Mouse (Mus musculus): ENCODE measurements around the gene Zfp652. TPM values are rescaled to one million over a fixed set of nuclear protein-coding genes. Genes with fewer than 3 reads are reported as not detected.
"Not testable (repeated sequence)": the region's sequence is repeated elsewhere in the genome, so short reads cannot be mapped to it uniquely, and the experiment has no call there.

Zfp652 gene
- 100 to 1,000 TPM; 105 to 128 TPM for total RNA-seq (2021)
- long read RNA-seq, experiment 1, partial matches to known transcripts = 1 of 21 reads
- long read RNA-seq, experiment 1, other reads (novel, unspliced or antisense) = 20 of 21 reads
- long read RNA-seq, experiment 2, partial matches to known transcripts = 1 of 18 reads
- long read RNA-seq, experiment 2, other reads (novel, unspliced or antisense) = 16 of 18 reads

- peak; percentile 72 for DNase-seq (ENCODE audit: low spot score)
Measured at GRCm38 (mm10) chr11:95712563-95713224, at the start of gene Zfp652. Gene Zfp652, plus strand, starts transcription at chr11:95712673.

GRCm38 (mm10) chr11:95666529-95667149 is 45.8 kb upstream of the Zfp652 start, which contains the start of gene Phb:
Gene Phb, plus strand, starts transcription at chr11:95666957.
- DNase-seq (ENCODE audit: low spot score) = peak; percentile 97

DNA sequence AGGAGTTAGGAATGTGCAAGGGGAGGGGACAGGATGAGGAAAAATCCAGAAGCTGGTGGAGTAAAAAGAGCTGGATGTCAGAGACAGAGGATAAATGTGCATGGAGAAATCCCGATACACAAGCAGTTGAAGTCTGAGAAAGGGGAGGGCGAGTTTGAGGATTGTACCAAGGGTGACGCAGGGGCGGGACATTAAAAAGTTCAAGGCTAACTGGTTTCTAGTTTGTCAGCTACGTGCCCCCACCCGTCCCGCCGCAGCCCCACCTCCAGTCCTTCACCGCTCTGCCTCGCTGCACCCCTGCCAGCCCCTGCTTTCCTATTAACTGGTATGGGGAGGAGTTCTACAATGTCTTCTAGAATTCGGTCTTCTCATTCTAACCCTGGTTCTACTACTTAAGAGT is 45.3 kb upstream of the Zfp652 start:
- DNase-seq (ENCODE audit: low spot score) = no peak

DNA sequence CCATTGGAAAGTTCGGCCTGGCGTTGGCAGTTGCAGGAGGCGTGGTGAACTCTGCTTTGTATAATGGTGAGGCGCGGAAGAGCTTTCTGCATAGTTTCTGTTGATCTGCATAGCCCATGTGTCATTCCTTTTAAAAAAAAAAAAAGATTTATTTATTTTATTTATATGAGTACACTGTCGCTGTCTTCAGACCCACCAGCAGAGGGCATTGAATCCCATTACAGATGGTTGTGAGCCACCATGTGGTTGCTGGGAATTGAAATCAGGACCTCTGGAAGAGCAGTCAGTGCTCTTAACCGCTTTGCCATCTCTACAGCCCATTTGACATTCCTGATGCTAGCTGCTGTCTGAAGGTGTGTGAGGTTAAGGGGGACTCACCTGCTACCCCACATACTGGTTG is 44.4 kb upstream of the Zfp652 start:
- DNase-seq (ENCODE audit: low spot score) = not testable (repeated sequence)

GRCm38 (mm10) chr11:95675498-95675897 is 37.0 kb upstream of the Zfp652 start:
- no peak for DNase-seq (ENCODE audit: low spot score)

- DNase-seq (ENCODE audit: low spot score) = no peak
Measured at GRCm38 (mm10) chr11:95676307-95676706, 36.2 kb upstream of the Zfp652 start.

- DNase-seq (ENCODE audit: low spot score) = no peak
Measured at GRCm38 (mm10) chr11:95677925-95678701, 34.4 kb upstream of the Zfp652 start.

- no peak for DNase-seq (ENCODE audit: low spot score)
Measured at GRCm38 (mm10) chr11:95681995-95682601, 30.4 kb upstream of the Zfp652 start.

DNA sequence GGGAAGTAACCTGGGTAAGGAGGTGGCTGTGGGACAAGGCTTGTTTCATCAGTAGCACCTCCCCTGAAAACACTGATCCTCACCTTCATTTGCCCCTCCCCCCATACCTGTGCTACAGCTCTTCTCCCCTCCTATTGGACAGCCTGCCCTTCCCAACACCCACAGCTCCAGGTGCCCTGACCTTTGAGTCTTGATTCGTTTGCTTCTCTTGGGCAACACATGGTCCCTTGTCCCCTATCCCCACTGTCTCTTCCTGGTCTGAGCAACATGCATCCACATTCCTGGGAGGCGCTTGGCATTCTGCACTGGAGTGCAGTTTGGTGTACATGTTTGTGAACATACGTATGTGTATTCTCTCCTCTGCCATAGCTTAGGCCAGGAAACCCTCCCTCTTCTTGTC is 29.5 kb upstream of the Zfp652 start:
- DNase-seq (ENCODE audit: low spot score) = no peak

DNA sequence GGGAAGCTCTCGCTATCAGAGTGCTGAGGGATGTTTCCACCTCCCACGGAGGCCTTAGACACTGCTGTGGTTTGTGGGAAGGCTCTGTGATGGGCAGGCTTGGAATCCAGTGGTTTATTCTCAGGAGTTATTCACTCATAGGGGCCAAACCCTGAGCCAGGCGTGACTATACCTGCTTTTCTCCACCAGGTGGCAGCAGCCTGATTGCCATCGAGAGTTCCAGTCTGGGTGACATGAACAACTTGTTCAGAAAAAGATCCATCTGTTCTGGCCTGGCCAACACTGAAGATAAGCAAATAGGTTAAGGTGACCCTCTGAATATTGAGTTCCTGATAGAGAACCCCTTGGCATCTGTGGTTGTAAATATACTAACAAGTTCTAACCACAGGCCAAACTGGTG is 26.4 kb upstream of the Zfp652 start:
- peak; percentile 81 for DNase-seq (ENCODE audit: low spot score)

GRCm38 (mm10) chr11:95687084-95687656 is 25.3 kb upstream of the Zfp652 start:
- no peak for DNase-seq (ENCODE audit: low spot score)

GRCm38 (mm10) chr11:95688515-95688914 is 24.0 kb upstream of the Zfp652 start:
- DNase-seq (ENCODE audit: low spot score) = peak; percentile 32

GRCm38 (mm10) chr11:95688981-95689380 is 23.5 kb upstream of the Zfp652 start:
- DNase-seq (ENCODE audit: low spot score) = peak; percentile 30

DNA sequence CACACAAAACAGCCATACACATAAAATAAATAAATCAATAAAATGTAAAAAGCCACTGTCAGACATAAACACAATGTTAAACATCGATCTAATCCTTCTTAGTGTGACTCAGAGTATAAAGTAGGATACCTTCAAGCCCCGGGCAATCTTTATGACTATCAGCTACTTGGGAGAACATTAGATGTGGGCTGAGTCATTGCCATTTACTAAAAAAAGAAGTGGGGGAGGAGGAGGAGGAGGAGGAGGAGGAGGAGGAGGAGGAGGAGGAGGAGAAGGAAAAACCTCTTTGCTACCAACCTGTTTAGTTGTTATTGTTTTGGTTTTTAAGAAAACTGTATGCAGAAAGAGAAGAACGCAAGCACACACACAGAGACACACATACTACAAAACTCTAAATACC is 22.9 kb upstream of the Zfp652 start:
- DNase-seq (ENCODE audit: low spot score) = no peak

DNA sequence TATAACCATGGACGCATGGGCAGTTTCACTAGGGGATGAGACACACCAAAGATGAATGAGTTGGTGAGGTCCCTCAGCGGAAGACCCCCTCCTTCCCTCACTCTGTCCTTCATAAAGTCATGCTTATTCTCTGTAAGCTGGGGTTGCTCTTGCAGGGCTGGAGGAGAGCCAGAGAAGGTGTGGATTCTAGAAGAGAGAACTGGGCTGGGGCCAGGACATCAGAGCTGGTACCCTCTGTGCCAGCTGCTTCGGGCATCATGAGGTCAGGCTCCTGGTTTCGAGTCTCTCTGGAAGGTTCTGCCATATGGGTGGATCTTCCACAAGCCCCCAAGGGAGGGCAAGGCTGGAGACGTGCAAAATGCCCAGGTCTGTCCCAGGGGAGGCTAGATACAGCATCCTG is 13.9 kb upstream of the Zfp652 start:
- DNase-seq (ENCODE audit: low spot score) = no peak

DNA sequence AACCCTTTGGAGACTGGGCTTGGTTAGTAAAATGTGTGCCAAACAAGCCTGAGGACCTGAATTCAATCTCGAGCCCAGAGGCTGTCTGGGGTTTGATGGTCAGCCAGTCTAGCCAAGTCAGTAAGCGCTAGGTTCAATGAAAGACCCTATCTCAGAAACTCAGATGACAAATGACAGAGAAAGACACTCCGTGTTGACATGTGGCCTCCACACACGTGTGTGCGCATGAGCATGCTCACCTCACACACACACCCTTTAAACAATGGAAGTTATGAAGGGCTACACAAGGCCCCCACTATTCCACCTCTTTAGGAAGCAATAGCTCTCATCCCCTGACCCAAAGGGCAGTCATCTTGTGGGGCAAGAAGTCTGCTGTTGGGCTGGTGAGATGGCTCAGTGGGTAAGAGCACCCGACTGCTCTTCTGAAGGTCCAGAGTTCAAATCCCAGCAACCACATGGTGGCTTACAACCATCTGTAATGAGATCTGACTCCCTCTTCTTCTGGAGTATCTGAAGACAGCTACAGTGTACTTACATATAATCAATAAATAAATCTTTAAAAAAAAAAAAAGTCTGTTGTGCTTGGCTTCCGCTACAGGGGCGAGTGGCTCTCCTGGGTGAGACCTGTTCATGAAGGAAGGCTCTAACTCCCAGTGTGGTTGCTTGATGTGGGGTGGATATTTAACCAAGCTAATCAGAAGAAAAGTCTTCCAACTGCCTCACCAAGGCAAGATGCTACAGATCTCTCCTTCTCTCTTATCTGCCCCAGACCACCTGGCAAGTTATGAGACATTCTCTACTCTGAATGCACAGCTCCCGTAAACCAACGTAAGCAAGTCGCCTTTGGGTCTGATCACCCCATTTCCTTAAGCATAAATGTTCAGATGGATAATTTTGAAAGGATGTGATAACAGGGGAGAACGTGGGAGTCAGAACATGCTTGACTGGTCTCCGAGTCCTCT is 11.4 kb upstream of the Zfp652 start:
- DNase-seq (ENCODE audit: low spot score) = no peak

GRCm38 (mm10) chr11:95704032-95704969 is 8.2 kb upstream of the Zfp652 start:
- DNase-seq (ENCODE audit: low spot score) = no peak

DNA sequence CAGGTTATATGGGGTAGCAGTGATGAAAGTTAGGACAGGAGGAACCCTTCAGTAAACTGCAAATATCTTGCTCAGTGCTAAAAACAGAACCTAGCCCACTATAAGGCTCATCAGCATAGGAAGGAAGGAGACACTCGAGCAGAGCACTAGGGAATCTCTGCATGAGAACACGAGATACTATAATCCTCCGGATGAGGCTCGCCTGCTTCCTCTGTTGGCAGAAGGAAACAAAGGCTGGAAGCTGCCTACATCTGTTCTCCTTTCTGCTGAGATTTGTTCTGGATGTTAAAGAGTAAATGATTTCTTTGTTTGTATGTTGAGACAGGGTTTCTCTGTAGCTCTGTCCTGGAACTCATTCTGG is 7.5 kb upstream of the Zfp652 start:
- no peak for DNase-seq (ENCODE audit: low spot score)

DNA sequence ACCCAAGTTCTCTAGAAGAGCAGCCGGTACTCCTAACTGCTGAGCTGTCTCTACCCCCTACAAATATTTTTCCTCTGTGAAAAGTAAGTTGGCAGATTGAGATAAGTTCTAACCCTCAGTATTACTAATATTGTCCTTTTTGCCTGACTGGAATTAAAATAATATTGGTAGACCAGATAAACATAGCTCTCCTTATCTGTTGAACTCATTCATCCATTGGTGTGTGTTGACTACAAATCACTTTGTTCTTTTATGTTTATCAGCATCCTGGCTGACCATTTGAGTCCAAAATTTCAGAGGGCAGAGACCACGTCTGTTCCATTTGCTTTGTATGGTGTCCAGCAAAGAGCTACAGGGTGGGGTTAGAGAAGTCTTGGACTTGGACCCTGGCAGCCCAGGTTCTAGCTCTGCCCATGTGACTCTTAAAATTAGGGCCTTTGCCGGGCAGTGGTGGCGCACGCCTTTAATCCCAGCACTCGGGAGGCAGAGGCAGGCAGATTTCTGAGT is 2.9 kb upstream of the Zfp652 start:
- DNase-seq (ENCODE audit: low spot score) = no peak
